In genomic region chr9:119606906-119607305, GRCm38 (mm10) we compare ENCODE assay signal across 36 mouse cellular contexts. TPM values are rescaled to one million over a fixed set of nuclear protein-coding genes. Genes with fewer than 3 reads are reported as not detected.
"Had no signal": no experiment of that assay in that cellular context is flagged by ENCODE, and none has a peak within 500 bp of the region (broad histone marks: within the 10 kb centered on the region; RNA-seq: fewer than 3 reads in every experiment).

No protein-coding gene starts in this region.

- H3K27ac ChIP-seq: heart, embryonic 10.5 days; heart, embryonic 13.5 days; heart, embryonic 15.5 days; hindbrain, embryonic 10.5 days; hindbrain, embryonic 12.5 days; hindbrain, embryonic 13.5 days; hindbrain, embryonic 14.5 days; hindbrain, embryonic 15.5 days; hindbrain, postnatal 0 days; intestine, embryonic 15.5 days; kidney, embryonic 15.5 days; kidney, postnatal 0 days; layer of hippocampus, adult 2 months; left cerebral cortex, adult 2 months had no signal

- H3K27me3 ChIP-seq: hindbrain, embryonic 12.5 days; hindbrain, embryonic 13.5 days; hindbrain, embryonic 15.5 days; intestine, embryonic 15.5 days had no signal

- H3K9ac ChIP-seq: heart, embryonic 12.5 days; heart, embryonic 13.5 days; heart, embryonic 15.5 days; hindbrain, embryonic 12.5 days; hindbrain, embryonic 13.5 days; hindbrain, embryonic 14.5 days; hindbrain, embryonic 15.5 days; intestine, embryonic 15.5 days; kidney, embryonic 15.5 days had no signal

- DNase-seq: heart, postnatal 10 days; heart, postnatal 14 days; heart, postnatal 36 days; heart, postnatal 4 days; kidney, adult 11 months; kidney, adult 18-20 months; kidney, adult 2 months; kidney, adult 8-10 months; kidney, adult 9 months; kidney, postnatal 10 days; kidney, postnatal 14 days; kidney, postnatal 25 days; kidney, postnatal 36 days; kidney, postnatal 4 days; layer of hippocampus, adult 9-11 months; layer of hippocampus, postnatal 36 days had no signal

- H3K36me3 ChIP-seq: heart, embryonic 10.5 days; heart, embryonic 12.5 days; heart, embryonic 13.5 days; heart, embryonic 15.5 days; hindbrain, embryonic 10.5 days; hindbrain, embryonic 12.5 days; hindbrain, embryonic 13.5 days; hindbrain, embryonic 15.5 days; intestine, embryonic 15.5 days; kidney, embryonic 15.5 days had no signal

- H3K4me3 ChIP-seq: heart, embryonic 10.5 days; heart, embryonic 12.5 days; heart, embryonic 13.5 days; heart, embryonic 15.5 days; hindbrain, embryonic 10.5 days; hindbrain, embryonic 12.5 days; hindbrain, embryonic 13.5 days; hindbrain, embryonic 15.5 days; intestine, embryonic 15.5 days; kidney, embryonic 15.5 days; layer of hippocampus, adult 2 months; left cerebral cortex, adult 2 months had no signal

- H3K9me3 ChIP-seq: heart, embryonic 10.5 days; heart, embryonic 12.5 days; heart, embryonic 13.5 days; heart, embryonic 15.5 days; hindbrain, embryonic 10.5 days; hindbrain, embryonic 12.5 days; hindbrain, embryonic 13.5 days; hindbrain, embryonic 15.5 days; intestine, embryonic 15.5 days; kidney, embryonic 15.5 days had no signal

- H3K4me1 ChIP-seq: heart, embryonic 15.5 days; hindbrain, embryonic 13.5 days; hindbrain, embryonic 15.5 days; intestine, embryonic 15.5 days; kidney, embryonic 15.5 days had no signal

- ATAC-seq: hindbrain, embryonic 16.5 days; hindbrain, postnatal 0 days; inflammation-experienced regulatory T-cells, adult 6 months; intestine, embryonic 15.5 days; intestine, postnatal 0 days had no signal

- H3K4me2 ChIP-seq: heart, embryonic 11.5 days; heart, embryonic 12.5 days; heart, embryonic 13.5 days; heart, embryonic 15.5 days; hindbrain, embryonic 12.5 days; hindbrain, embryonic 13.5 days; hindbrain, embryonic 14.5 days; hindbrain, embryonic 15.5 days; intestine, embryonic 15.5 days; kidney, embryonic 15.5 days had no signal

RNA-seq across cellular contexts. Expression of gene Scn5a, which starts 28.1 kb away (rescaled TPM):
- total RNA-seq: hematopoietic stem cell, adult 5-6 weeks had no signal
- polyA plus RNA-seq: inflammation-experienced regulatory T-cells, adult 6 months had no signal
